Mouse (Mus musculus) lung, postnatal 4 days (tissue): ENCODE results near the gene Pias3.
"Not testable (repeated sequence)": the region's sequence is repeated elsewhere in the genome, so short reads cannot be mapped to it uniquely, and the experiment has no call there.

Source experiments
- DNase-seq, 2 experiments: peaks; one replicate each; pipeline ENCODE4 v3.0.0; 2021

Gene Pias3

GRCm38 (mm10) chr3:96730785-96731184, 34.6 kb downstream of the Pias3 start:
- no peak for DNase-seq

GRCm38 (mm10) chr3:96733984-96734383, 37.8 kb downstream of the Pias3 start:
- DNase-seq, result no peak

- DNase-seq, result no peak
These were observed 39.0 kb downstream of the Pias3 start for GRCm38 (mm10) chr3:96735200-96735599.

- DNase-seq, result no peak
These were observed 41.0 kb downstream of the Pias3 start for GRCm38 (mm10) chr3:96737013-96737740.

GRCm38 (mm10) chr3:96737995-96738394, 41.8 kb downstream of the Pias3 start:
- no peak for DNase-seq

- DNase-seq, result not testable (repeated sequence)
These were observed 44.1 kb downstream of the Pias3 start for GRCm38 (mm10) chr3:96740279-96740678.

GRCm38 (mm10) chr3:96744348-96744747, 48.2 kb downstream of the Pias3 start:
- no peak for DNase-seq

GRCm38 (mm10) chr3:96746829-96747228, 50.6 kb downstream of the Pias3 start:
- no peak for DNase-seq
